Mouse (Mus musculus): ENCODE measurements around the gene Ncmap. TPM values are rescaled to one million over a fixed set of nuclear protein-coding genes. Genes with fewer than 3 reads are reported as not detected.
A peak's percentile ranks its signal among the peaks of the same experiment; 100 is the strongest.

Ncmap gene
- polyA plus RNA-seq, 1 experiment from 2014 or later = 0.63 TPM

DNA sequence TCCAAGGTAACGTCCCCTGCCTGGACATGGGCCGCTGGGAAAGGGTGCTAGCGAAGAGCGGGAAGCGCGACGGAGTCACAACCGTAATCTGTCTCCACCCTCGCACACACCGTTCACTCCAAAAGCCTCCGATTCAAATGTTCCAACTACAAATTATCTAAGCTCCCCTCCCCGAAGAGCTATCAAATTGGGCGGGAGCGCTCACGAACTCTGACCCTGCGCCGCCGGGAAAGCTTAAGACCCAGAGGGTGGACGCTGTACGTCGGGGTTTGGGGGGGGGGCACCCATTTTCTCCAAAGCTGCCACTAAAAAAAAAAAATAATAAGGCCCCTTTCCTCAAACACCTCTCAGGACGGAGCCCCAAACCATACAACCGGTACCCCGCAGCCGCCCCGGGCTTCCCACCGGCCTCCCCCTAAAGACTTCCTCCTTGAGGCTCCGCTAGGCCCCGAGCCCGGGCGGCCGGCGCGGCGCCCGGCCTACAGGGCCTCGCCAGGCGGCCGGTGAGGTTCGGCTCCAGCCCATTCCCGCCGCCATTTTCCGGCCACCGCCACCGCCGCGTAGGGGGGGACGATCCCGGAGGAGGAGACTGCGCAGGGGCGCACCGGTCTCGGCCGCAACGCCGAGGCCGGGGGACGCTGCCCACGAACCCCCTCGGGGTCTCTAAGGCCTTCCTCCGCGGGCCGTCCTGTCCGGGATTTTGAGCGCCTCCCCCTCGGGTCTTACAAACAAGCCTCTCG is 45.5 kb downstream of the Ncmap start:
- H3K36me3 ChIP-seq (ENCODE audit: control insufficient read depth, insufficient read depth, low read length) = peaks cover 3% of the 10 kb centered on the region; the same call in 1 of the 2 replicates
- H3K27me3 ChIP-seq (ENCODE audit: control insufficient read depth, insufficient read depth, low read length) = no peaks in the 10 kb centered on the region
- H3K4me3 ChIP-seq (ENCODE audit: low read depth, low read length) = peak overlapping the region; percentile 99
- peak overlapping the region; percentile 63 for H3K4me2 ChIP-seq
- peak overlapping the region; percentile 82 for H3K27ac ChIP-seq (ENCODE audit: low read depth, low read length)
- H3K9me3 ChIP-seq (ENCODE audit: control insufficient read depth, low read length) = no peaks in the 10 kb centered on the region; the same call in 1 of the 2 replicates
- H3K4me1 ChIP-seq (ENCODE audit: control insufficient read depth, insufficient read depth, low read length) = peaks cover 7% of the 10 kb centered on the region; the same call in 1 of the 2 replicates
- DNase-seq (ENCODE audit: low spot score, missing footprints) = no peak
- peak overlapping the region; percentile 99 for H3K9ac ChIP-seq (ENCODE audit: low read length)
- WGBS = under 1% methylated on average over 61 of the region's 67 CpGs
- ATAC-seq (ENCODE audit: low FRiP score) = peak; percentile 66; the same call in 1 of the 2 replicates

DNA sequence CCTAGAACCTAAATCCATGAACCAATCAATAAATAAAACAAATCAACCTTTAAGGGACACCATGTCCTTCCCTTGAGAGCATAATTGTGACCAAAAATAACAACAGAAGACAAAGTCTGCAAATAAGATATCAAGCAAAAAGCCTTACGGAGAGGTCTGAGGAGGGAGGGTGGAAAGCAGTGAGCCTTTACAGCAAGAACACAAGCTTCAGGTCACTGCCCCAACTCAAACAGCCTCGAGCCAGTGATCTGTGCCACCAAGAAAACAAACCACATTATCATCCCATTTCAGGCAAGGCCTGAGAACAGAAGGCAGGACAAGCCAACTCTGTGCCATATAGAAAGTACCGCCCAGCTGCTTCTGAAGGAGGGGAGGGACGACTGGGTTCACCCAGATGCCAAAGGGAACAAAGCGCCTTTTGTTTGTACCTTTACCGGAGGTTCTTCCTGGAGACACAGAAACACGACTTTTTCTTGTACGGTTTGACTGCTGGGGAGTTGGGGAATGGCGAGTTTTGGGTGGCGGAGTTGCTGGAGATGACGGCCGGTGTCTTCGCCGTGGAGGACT is 60.6 kb downstream of the Ncmap start:
- no peak for DNase-seq (ENCODE audit: low spot score, missing footprints)
- Histone ChIP-seq H3K27ac (ENCODE audit: low read depth, low read length) (no peak overlapping the region), H3K4me3 (ENCODE audit: low read depth, low read length) (no peak overlapping the region), H3K4me2 (no peak overlapping the region), H3K9ac (ENCODE audit: low read length) (no peak overlapping the region), H3K9me3 (ENCODE audit: control insufficient read depth, low read length) (no peaks in the 10 kb centered on the region), H3K36me3 (ENCODE audit: control insufficient read depth, insufficient read depth, low read length) (peaks cover 55% of the 10 kb centered on the region), H3K4me1 (ENCODE audit: control insufficient read depth, insufficient read depth, low read length) (no peaks in the 10 kb centered on the region), H3K27me3 (ENCODE audit: control insufficient read depth, insufficient read depth, low read length) (no peaks in the 10 kb centered on the region)
- WGBS = 87% methylated on average over 14 of the region's 14 CpGs
- ATAC-seq (ENCODE audit: low FRiP score) = no peak

DNA sequence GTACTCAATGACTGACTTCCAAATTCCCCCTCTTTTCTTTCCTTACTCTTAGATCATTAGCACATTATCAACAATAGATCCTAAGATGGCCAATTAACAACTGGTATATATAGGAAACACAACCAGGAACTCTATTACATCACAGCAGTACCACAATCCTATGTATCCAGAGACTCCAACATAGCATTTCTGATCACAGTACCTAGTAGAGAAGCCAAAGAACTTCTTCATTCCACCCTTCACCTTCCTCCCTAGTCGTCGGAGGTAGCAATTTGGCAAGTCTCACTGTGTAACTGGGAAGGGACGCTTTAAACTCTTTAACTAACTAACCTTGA is 62.0 kb downstream of the Ncmap start:
- Histone ChIP-seq H3K36me3 (ENCODE audit: control insufficient read depth, insufficient read depth, low read length) (peaks cover 56% of the 10 kb centered on the region), H3K27me3 (ENCODE audit: control insufficient read depth, insufficient read depth, low read length) (no peaks in the 10 kb centered on the region), H3K4me2 (no peak overlapping the region), H3K27ac (ENCODE audit: low read depth, low read length) (no peak overlapping the region), H3K9ac (ENCODE audit: low read length) (no peak overlapping the region), H3K4me3 (ENCODE audit: low read depth, low read length) (no peak overlapping the region), H3K9me3 (ENCODE audit: control insufficient read depth, low read length) (no peaks in the 10 kb centered on the region), H3K4me1 (ENCODE audit: control insufficient read depth, insufficient read depth, low read length) (no peaks in the 10 kb centered on the region)
- WGBS = 89% methylated on average over 3 of the region's 3 CpGs
- DNase-seq (ENCODE audit: low spot score, missing footprints) (no peak), ATAC-seq (ENCODE audit: low FRiP score) (no peak)

DNA sequence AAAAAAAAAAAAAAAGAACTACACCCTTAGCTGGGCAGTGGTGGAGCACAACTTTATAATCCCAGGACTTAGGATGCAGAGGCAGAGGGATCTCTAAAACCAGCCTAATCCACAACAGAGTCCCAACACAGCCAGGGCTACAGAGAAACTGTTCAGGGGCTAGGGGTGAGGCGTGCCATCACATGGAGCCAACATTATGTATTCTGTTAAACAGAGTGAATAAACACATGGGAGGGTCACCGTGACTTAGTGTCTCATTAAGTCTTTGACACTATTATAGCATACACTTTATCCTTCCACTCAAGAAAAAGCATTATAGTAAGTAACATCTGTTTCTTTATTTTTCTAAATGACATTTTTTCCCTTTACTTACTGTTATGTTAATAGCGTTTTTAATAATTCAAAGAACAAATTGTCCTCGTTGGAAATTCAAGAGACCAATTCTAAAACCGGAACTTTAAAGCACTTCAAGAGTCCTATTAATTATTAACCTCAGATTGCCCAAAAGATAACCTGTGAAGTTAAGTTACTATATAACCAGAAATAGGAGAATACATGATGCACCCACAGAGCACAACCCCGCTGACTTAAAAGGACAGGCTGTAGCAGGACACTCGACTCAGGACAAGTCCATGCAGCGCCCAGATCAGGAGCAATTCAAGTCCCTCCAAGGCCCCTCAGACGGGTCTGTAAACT is 62.6 kb downstream of the Ncmap start:
- H3K9ac ChIP-seq (ENCODE audit: low read length) = no peak overlapping the region
- H3K4me3 ChIP-seq (ENCODE audit: low read depth, low read length) = no peak overlapping the region
- peaks cover 53% of the 10 kb centered on the region for H3K36me3 ChIP-seq (ENCODE audit: control insufficient read depth, insufficient read depth, low read length)
- no peak overlapping the region for H3K4me2 ChIP-seq
- H3K9me3 ChIP-seq (ENCODE audit: control insufficient read depth, low read length) = no peaks in the 10 kb centered on the region
- H3K4me1 ChIP-seq (ENCODE audit: control insufficient read depth, insufficient read depth, low read length) = no peaks in the 10 kb centered on the region
- no peaks in the 10 kb centered on the region for H3K27me3 ChIP-seq (ENCODE audit: control insufficient read depth, insufficient read depth, low read length)
- WGBS = 93% methylated on average over 9 of the region's 9 CpGs
- DNase-seq (ENCODE audit: low spot score, missing footprints) (no peak), ATAC-seq (ENCODE audit: low FRiP score) (no peak)
- no peak overlapping the region for H3K27ac ChIP-seq (ENCODE audit: low read depth, low read length)

DNA sequence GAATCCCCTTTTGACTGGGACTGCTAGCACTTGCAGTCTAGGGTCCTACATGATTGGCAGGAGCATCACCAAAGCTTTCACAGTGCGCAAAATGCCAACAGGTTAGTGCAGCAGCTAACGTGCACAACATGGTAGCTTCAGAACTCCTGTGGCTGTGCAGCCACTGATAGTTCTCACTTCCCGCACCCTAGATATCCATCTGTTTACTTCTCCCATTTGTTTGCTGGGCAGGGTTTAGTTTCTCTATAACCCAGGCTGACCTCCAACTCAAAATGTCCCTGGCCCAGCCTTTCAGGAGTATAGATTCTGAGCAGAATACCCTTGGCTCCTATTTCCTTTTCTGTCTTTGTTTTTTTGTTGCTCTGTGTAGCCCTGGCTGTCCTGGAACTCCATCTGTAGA is 71.6 kb downstream of the Ncmap start:
- ATAC-seq (ENCODE audit: low FRiP score) (no peak), DNase-seq (ENCODE audit: low spot score, missing footprints) (no peak)
- Histone ChIP-seq H3K36me3 (ENCODE audit: control insufficient read depth, insufficient read depth, low read length) (peaks cover 47% of the 10 kb centered on the region), H3K9me3 (ENCODE audit: control insufficient read depth, low read length) (no peaks in the 10 kb centered on the region), H3K4me3 (ENCODE audit: low read depth, low read length) (no peak overlapping the region), H3K27me3 (ENCODE audit: control insufficient read depth, insufficient read depth, low read length) (no peaks in the 10 kb centered on the region), H3K4me1 (ENCODE audit: control insufficient read depth, insufficient read depth, low read length) (no peaks in the 10 kb centered on the region), H3K4me2 (no peak overlapping the region), H3K27ac (ENCODE audit: low read depth, low read length) (no peak overlapping the region), H3K9ac (ENCODE audit: low read length) (no peak overlapping the region)
- 92% methylated on average over 3 of the region's 3 CpGs for WGBS

DNA sequence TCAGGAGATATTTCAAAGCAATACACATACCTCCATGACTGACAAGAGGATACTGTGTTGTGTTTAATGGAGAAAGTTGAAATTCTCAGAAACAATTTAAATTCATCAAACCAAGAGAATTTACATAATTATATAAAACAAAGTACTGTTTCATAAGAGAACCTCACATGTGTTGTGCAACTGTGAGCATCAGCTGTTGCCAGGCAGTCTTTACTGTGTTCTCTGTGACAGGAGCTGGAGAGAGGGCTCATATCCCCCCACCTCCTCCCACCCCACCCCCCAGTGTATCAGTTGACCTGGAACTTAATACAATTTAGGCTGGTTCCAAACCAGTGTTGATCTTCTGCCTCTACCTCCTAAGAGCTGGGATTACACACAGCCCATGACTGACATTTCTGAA is 72.0 kb downstream of the Ncmap start:
- Histone ChIP-seq H3K36me3 (ENCODE audit: control insufficient read depth, insufficient read depth, low read length) (peaks cover 47% of the 10 kb centered on the region), H3K27me3 (ENCODE audit: control insufficient read depth, insufficient read depth, low read length) (no peaks in the 10 kb centered on the region), H3K27ac (ENCODE audit: low read depth, low read length) (no peak overlapping the region), H3K9ac (ENCODE audit: low read length) (no peak overlapping the region), H3K9me3 (ENCODE audit: control insufficient read depth, low read length) (no peaks in the 10 kb centered on the region), H3K4me2 (no peak overlapping the region), H3K4me1 (ENCODE audit: control insufficient read depth, insufficient read depth, low read length) (no peaks in the 10 kb centered on the region), H3K4me3 (ENCODE audit: low read depth, low read length) (no peak overlapping the region)
- DNase-seq (ENCODE audit: low spot score, missing footprints) = peak; percentile 81
- no peak for ATAC-seq (ENCODE audit: low FRiP score)

DNA sequence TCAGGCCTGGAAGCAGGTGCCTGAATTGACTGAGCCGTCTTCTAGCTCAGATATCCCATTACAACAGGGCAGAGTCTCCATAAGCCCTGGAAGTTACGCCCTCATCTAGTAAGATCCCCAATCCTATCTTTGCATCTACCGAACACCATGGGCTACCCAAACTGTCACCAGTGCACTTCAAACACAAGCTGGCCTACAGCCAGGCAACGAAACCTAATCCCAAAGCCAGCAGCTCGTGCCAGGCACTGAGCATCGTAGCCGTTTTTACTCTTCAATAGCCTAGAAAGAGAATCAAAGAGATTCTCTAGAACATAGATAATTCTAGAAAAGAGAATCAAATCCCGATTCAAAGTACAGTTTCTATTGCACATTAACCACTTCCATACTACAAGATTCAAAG is 75.0 kb downstream of the Ncmap start:
- Histone ChIP-seq H3K4me3 (ENCODE audit: low read depth, low read length) (no peak overlapping the region), H3K4me1 (ENCODE audit: control insufficient read depth, insufficient read depth, low read length) (no peaks in the 10 kb centered on the region), H3K4me2 (no peak overlapping the region), H3K9ac (ENCODE audit: low read length) (no peak overlapping the region), H3K27me3 (ENCODE audit: control insufficient read depth, insufficient read depth, low read length) (no peaks in the 10 kb centered on the region), H3K9me3 (ENCODE audit: control insufficient read depth, low read length) (no peaks in the 10 kb centered on the region), H3K27ac (ENCODE audit: low read depth, low read length) (no peak overlapping the region), H3K36me3 (ENCODE audit: control insufficient read depth, insufficient read depth, low read length) (peaks cover 45% of the 10 kb centered on the region)
- DNase-seq (ENCODE audit: low spot score, missing footprints) (no peak), ATAC-seq (ENCODE audit: low FRiP score) (no peak)
- 93% methylated on average over 8 of the region's 8 CpGs for WGBS

MicroRNA genes within 50 kb of the gene (microRNA counts, 519-probe panel; counts per million panel counts)
- microRNA mmu-miR-700 = not detected

Small RNA genes lying within 50 kb of the gene (microRNA-seq; reads per million reads assigned to microRNA genes)
- 258 reads per million, percentile 66 among the genes with 10 or more reads in this experiment for gene Mir700

Other genes starting within 250 kb of the Ncmap start
- gene Clic4, start 125.4 kb downstream of the Ncmap start, polyA plus RNA-seq (2014; fragmentation: Nextera tagmentation; extraction: Ambion mirVana) = 168 and 173 TPM in 2 replicates
- 225 and 257 TPM in 2 replicates for gene Srrm1, start 44.9 kb downstream of the Ncmap start, polyA plus RNA-seq (2014; fragmentation: Nextera tagmentation; extraction: Ambion mirVana)
- 7.0 and 9.1 TPM in 2 replicates for gene Rcan3, start 35.6 kb upstream of the Ncmap start, polyA plus RNA-seq (2014; fragmentation: Nextera tagmentation; extraction: Ambion mirVana)
- 0.53 and 0.73 TPM in 2 replicates for gene Stpg1, start 96.6 kb upstream of the Ncmap start, polyA plus RNA-seq (2014; fragmentation: Nextera tagmentation; extraction: Ambion mirVana)
- 2.6 and 4.2 TPM in 2 replicates for gene Nipal3, start 96.8 kb upstream of the Ncmap start, polyA plus RNA-seq (2014; fragmentation: Nextera tagmentation; extraction: Ambion mirVana)
- gene Grhl3, start 175.4 kb upstream of the Ncmap start, polyA plus RNA-seq (2014; fragmentation: Nextera tagmentation; extraction: Ambion mirVana) = 3.1 and 3.2 TPM in 2 replicates

All from midbrain, embryonic 11.5 days (tissue).